Mouse (Mus musculus): ENCODE measurements around the gene Eea1. TPM values are rescaled to one million over a fixed set of nuclear protein-coding genes. Genes with fewer than 3 reads are reported as not detected.
"Not testable (repeated sequence)": the region's sequence is repeated elsewhere in the genome, so short reads cannot be mapped to it uniquely, and the experiment has no call there.

Eea1 gene
- polyA plus RNA-seq, 1 experiment from 2014 or later = 10.2 TPM

- H3K27me3 ChIP-seq (replicated peaks; ENCODE audit: low read depth, poor library complexity, severe bottlenecking) = no peaks in the 10 kb centered on the region
- H3K4me1 ChIP-seq = no peaks in the 10 kb centered on the region
- WGBS = 50% methylated on average over 10 of the region's 10 CpGs
- no peak overlapping the region for H3K27ac ChIP-seq (replicated peaks)
- peak; percentile 30 for DNase-seq (ENCODE audit: low spot score)
- no peak overlapping the region for H3K4me3 ChIP-seq
- peaks cover 2% of the 10 kb centered on the region; the same call in 1 of the 2 replicates for H3K36me3 ChIP-seq (replicated peaks)
- no peaks in the 10 kb centered on the region for H3K9me3 ChIP-seq
Observed at GRCm38 (mm10) chr10:96033356-96033984, 93.0 kb downstream of the Eea1 start.

GRCm38 (mm10) chr10:96034106-96034505 is 93.7 kb downstream of the Eea1 start:
- WGBS = 80% methylated on average over 3 of the region's 3 CpGs
- DNase-seq (ENCODE audit: low spot score) = no peak
- H3K9me3 ChIP-seq = no peaks in the 10 kb centered on the region
- H3K4me3 ChIP-seq = no peak overlapping the region
- no peaks in the 10 kb centered on the region for H3K27me3 ChIP-seq (replicated peaks; ENCODE audit: low read depth, poor library complexity, severe bottlenecking)
- H3K27ac ChIP-seq (replicated peaks) = no peak overlapping the region
- no peaks in the 10 kb centered on the region for H3K4me1 ChIP-seq
- peaks cover 8% of the 10 kb centered on the region; the same call in 1 of the 2 replicates for H3K36me3 ChIP-seq (replicated peaks)

DNA sequence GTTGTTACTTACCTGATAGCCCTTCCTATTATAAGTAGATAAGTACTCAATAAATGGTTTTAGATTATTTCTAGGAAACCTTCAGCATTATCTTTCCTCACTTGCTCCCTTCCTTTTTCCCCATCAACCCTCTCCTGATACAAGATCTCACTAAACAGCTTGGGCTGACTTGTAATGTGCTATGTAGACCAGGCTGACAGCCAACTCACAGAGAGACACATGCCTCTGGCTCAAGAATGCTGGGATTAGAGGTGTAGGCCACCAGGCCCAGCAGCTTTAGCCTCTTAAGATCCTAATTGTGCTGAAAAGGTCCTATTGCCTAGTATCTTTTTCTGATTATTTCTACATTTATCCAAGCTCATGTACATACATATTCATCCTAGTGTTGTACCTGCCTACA is 95.5 kb downstream of the Eea1 start:
- Histone ChIP-seq H3K9me3 (no peaks in the 10 kb centered on the region), H3K27ac (replicated peaks) (no peak overlapping the region), H3K27me3 (replicated peaks; ENCODE audit: low read depth, poor library complexity, severe bottlenecking) (no peaks in the 10 kb centered on the region), H3K4me1 (no peaks in the 10 kb centered on the region), H3K4me3 (no peak overlapping the region), H3K36me3 (replicated peaks) (peaks cover 10% of the 10 kb centered on the region; the same call in 1 of the 2 replicates)
- no peak for DNase-seq (ENCODE audit: low spot score)

DNA sequence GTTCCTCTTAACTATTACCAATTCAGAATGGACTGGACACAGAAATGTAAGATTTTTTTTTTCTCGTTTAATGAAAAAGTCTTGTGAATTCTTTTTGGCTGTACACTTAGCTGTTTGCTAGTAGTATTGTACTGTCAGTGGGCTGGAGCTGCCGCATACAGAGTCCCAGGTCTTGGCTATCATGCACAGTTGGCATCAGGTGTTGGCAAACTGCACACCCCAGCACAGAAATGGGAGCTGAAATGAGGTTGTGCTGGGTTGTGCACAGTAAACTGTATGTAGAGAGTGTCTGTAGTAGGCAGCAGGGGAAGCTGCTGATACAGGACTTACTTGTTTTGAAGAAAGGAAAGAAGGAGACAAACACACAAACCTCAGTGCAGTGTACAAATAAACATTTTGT is 103.8 kb downstream of the Eea1 start:
- WGBS = 91% methylated on average over 2 of the region's 2 CpGs
- Histone ChIP-seq H3K27ac (replicated peaks) (no peak overlapping the region), H3K27me3 (replicated peaks; ENCODE audit: low read depth, poor library complexity, severe bottlenecking) (no peaks in the 10 kb centered on the region), H3K36me3 (replicated peaks) (peaks cover 1% of the 10 kb centered on the region; the same call in 1 of the 2 replicates), H3K4me3 (no peak overlapping the region), H3K9me3 (no peaks in the 10 kb centered on the region), H3K4me1 (peaks cover 16% of the 10 kb centered on the region)
- DNase-seq (ENCODE audit: low spot score) = no peak

DNA sequence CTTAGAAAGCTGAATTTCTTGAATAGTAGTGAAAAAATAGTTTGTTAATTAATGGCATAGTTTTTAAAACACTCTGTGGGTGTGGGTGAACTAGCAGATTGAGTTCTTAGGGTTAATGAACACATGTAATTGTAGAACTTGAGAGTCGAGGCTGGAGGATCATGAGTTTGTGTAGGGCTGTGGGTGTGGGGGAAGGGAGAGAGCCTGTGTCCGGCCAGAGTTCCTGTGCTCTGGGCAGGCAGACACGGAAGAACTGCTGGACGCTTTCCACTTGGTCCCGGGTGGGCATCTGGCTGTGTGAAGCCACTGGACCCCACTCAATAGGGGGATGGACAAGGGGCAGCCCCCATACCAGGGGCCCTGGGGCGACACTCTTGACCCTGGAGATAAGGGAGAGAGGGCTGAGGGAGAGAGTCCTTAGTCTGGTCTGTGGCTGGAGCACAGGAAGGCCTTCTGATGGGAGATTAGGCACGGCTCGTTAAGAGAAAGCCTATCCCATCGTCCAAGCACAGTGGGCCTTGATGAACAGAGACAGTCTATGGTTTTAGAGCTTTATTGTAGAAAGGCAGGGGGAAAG is 107.6 kb downstream of the Eea1 start:
- Histone ChIP-seq H3K27me3 (replicated peaks; ENCODE audit: low read depth, poor library complexity, severe bottlenecking) (no peaks in the 10 kb centered on the region), H3K4me3 (no peak overlapping the region), H3K27ac (replicated peaks) (peak overlapping the region; percentile 61), H3K4me1 (peaks cover 20% of the 10 kb centered on the region), H3K36me3 (replicated peaks) (no peaks in the 10 kb centered on the region), H3K9me3 (no peaks in the 10 kb centered on the region)
- WGBS = 24% methylated on average over 9 of the region's 9 CpGs
- DNase-seq (ENCODE audit: low spot score) = peak; percentile 15

DNA sequence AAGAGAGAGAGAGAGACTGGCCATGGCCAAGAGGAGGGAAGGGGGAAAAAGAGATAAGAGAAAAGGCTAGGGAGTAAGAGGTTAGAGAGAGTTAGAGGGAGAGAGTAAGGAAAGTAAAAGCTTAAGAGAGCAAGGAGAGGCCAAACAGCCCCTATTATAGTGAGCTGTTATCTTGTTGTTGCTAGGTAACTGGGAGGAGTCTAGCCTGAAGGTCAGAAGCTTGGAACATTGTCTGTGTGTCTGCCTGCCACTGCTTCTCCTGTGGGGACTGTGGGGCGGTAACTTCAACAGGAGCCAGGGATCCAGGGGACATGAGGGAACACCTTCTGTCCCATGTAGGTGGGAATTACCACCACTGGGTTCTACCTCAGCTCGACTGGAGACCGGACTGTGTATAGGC is 108.1 kb downstream of the Eea1 start:
- Histone ChIP-seq H3K9me3 (no peaks in the 10 kb centered on the region), H3K4me1 (peaks cover 20% of the 10 kb centered on the region), H3K4me3 (no peak overlapping the region), H3K27me3 (replicated peaks; ENCODE audit: low read depth, poor library complexity, severe bottlenecking) (no peaks in the 10 kb centered on the region), H3K36me3 (replicated peaks) (no peaks in the 10 kb centered on the region), H3K27ac (replicated peaks) (no peak overlapping the region; the same call in 1 of the 2 replicates)
- 81% methylated on average over 3 of the region's 3 CpGs for WGBS
- no peak for DNase-seq (ENCODE audit: low spot score)

- no peaks in the 10 kb centered on the region for H3K27me3 ChIP-seq (replicated peaks; ENCODE audit: low read depth, poor library complexity, severe bottlenecking)
- no peaks in the 10 kb centered on the region for H3K4me1 ChIP-seq
- no peaks in the 10 kb centered on the region for H3K9me3 ChIP-seq
- H3K4me3 ChIP-seq = no peak overlapping the region
- no peak overlapping the region for H3K27ac ChIP-seq (replicated peaks)
- H3K36me3 ChIP-seq (replicated peaks) = no peaks in the 10 kb centered on the region
- 61% methylated on average over 3 of the region's 3 CpGs for WGBS
- no peak for DNase-seq (ENCODE audit: low spot score)
Observed at GRCm38 (mm10) chr10:96067347-96067746, 126.9 kb downstream of the Eea1 start.

GRCm38 (mm10) chr10:96074386-96074785 is 133.9 kb downstream of the Eea1 start:
- Histone ChIP-seq H3K9me3 (no peaks in the 10 kb centered on the region), H3K27ac (replicated peaks) (no peak overlapping the region), H3K36me3 (replicated peaks) (no peaks in the 10 kb centered on the region), H3K4me1 (peaks cover 5% of the 10 kb centered on the region; the same call in 1 of the 2 replicates), H3K27me3 (replicated peaks; ENCODE audit: low read depth, poor library complexity, severe bottlenecking) (no peaks in the 10 kb centered on the region), H3K4me3 (no peak overlapping the region)
- DNase-seq (ENCODE audit: low spot score) = no peak
- WGBS = 91% methylated on average over 7 of the region's 7 CpGs

DNA sequence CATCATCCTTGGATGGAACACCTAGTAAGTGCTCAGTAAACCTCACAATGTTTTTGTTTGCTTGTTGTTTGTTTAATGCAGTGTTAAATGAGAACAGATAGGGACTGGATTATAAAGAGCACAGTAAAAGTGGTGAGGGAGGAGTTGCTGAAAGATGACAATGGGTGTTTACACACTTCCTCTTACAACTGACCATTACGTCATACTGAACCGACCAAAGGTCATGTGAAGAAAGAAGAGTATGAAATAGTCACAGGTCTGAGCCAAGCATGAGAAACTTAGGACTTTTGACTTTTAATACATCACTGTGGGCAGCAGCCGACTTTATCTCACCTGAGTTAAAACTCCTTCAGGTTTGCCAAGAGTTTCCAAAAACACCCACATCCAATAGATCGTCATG is 135.0 kb downstream of the Eea1 start:
- WGBS = 80% methylated on average over 4 of the region's 4 CpGs
- H3K4me1 ChIP-seq = peaks cover 5% of the 10 kb centered on the region; the same call in 1 of the 2 replicates
- no peaks in the 10 kb centered on the region for H3K9me3 ChIP-seq
- DNase-seq (ENCODE audit: low spot score) = no peak
- no peaks in the 10 kb centered on the region for H3K27me3 ChIP-seq (replicated peaks; ENCODE audit: low read depth, poor library complexity, severe bottlenecking)
- H3K36me3 ChIP-seq (replicated peaks) = no peaks in the 10 kb centered on the region
- H3K4me3 ChIP-seq = no peak overlapping the region
- H3K27ac ChIP-seq (replicated peaks) = no peak overlapping the region

- no peaks in the 10 kb centered on the region for H3K36me3 ChIP-seq (replicated peaks)
- no peak overlapping the region for H3K4me3 ChIP-seq
- H3K27me3 ChIP-seq (replicated peaks; ENCODE audit: low read depth, poor library complexity, severe bottlenecking) = no peaks in the 10 kb centered on the region
- no peaks in the 10 kb centered on the region for H3K9me3 ChIP-seq
- H3K4me1 ChIP-seq = peaks cover 5% of the 10 kb centered on the region; the same call in 1 of the 2 replicates
- no peak for DNase-seq (ENCODE audit: low spot score)
- WGBS = 28% methylated on average over 7 of the region's 7 CpGs
- no peak overlapping the region for H3K27ac ChIP-seq (replicated peaks)
Observed at GRCm38 (mm10) chr10:96075880-96076279, 135.4 kb downstream of the Eea1 start.

DNA sequence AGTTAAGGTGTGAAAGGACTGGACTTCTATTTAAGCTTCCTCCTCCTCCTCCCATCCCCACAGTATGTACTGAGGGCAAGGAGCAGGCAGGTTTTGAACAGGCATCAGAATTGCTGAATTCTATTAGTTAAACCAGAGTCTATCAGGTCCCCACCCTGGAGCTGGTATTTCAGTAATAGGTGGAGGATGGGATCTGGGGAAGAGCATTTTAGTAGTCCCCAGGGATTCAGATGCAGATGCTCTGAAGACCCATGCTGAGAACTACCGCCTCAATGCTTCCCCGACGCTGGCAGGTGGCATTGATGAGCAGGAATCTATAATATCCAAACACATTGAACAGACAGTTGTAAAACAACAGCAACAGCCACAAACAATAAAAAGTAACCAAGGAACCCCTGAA is 136.0 kb downstream of the Eea1 start:
- Histone ChIP-seq H3K4me1 (peaks cover 5% of the 10 kb centered on the region; the same call in 1 of the 2 replicates), H3K27me3 (replicated peaks; ENCODE audit: low read depth, poor library complexity, severe bottlenecking) (no peaks in the 10 kb centered on the region), H3K27ac (replicated peaks) (no peak overlapping the region), H3K36me3 (replicated peaks) (no peaks in the 10 kb centered on the region), H3K4me3 (no peak overlapping the region), H3K9me3 (no peaks in the 10 kb centered on the region)
- WGBS = 60% methylated on average over 3 of the region's 3 CpGs
- no peak for DNase-seq (ENCODE audit: low spot score)

DNA sequence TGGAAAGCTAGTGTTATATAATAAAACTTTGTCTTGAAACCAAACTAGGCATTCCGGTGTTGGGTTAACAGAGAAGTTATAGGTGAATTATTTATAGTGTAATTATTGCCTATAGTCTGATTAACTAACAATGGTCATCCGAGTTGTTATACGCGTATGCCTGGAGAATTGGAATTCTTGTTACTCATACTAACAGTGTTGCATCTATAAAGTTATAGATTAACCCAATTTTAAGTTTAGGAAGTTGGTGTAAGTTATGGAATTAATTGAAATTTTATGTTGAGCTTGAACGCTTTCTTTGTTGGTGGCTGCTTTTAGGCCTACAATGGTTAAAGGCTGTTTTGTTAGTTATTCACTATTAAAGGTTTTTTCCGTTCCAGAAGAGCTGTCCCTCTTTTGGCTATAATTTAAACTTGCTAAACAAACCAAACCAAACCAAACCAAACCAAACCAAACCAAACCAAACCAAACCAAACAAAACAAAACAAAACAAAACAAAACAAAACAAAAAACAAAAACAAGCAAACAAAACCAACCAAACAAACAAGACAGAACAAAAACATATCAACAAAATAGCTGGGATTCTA is 137.1 kb downstream of the Eea1 start:
- not testable (repeated sequence) for DNase-seq (ENCODE audit: low spot score); H3K9me3 ChIP-seq; H3K36me3 ChIP-seq (replicated peaks); H3K4me1 ChIP-seq; H3K4me3 ChIP-seq; H3K27me3 ChIP-seq (replicated peaks; ENCODE audit: low read depth, poor library complexity, severe bottlenecking); H3K27ac ChIP-seq (replicated peaks)
- WGBS = 88% methylated on average over 6 of the region's 6 CpGs

DNA sequence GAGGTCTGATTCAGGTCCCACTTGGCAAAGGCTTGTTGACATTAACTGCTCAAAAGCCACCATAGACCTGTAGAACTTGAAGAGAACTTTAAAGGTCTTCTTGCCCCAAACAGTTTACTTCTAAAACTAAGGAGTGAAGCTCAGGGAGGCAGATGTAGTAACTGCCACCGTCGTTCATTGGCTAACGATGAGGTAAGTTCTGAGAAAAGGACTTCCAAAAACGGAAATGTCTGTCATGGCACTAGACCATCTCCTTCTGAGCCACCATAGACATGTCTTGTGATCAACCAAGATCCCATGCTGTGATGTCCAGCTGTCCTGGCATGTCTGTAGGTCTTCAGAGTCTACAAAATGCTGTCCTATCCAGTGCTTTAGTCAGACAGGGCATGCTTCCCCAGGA is 139.4 kb downstream of the Eea1 start:
- Histone ChIP-seq H3K27ac (replicated peaks) (no peak overlapping the region), H3K36me3 (replicated peaks) (no peaks in the 10 kb centered on the region), H3K4me3 (no peak overlapping the region), H3K4me1 (peaks cover 5% of the 10 kb centered on the region; the same call in 1 of the 2 replicates), H3K9me3 (no peaks in the 10 kb centered on the region), H3K27me3 (replicated peaks; ENCODE audit: low read depth, poor library complexity, severe bottlenecking) (no peaks in the 10 kb centered on the region)
- DNase-seq (ENCODE audit: low spot score) = no peak
- WGBS = 91% methylated on average over 4 of the region's 4 CpGs

All from embryonic facial prominence, embryonic 10.5 days (tissue).